Mouse (Mus musculus) liver, embryonic 14.5 days (tissue): Measurements from ENCODE around the gene Gadl1. TPM values are rescaled to one million over a fixed set of nuclear protein-coding genes. Genes with fewer than 3 reads are reported as not detected.

ENCODE experiments used
- ATAC-seq: fragments of 200-750 bp; cut with Nextera tagmentation; 2 replicates; pipeline ENCODE4 v1.8.0; 2017; ENCODE audit warnings: moderate number of reproducible peaks, mild to moderate bottlenecking, moderate library complexity; ENCODE audit not compliant: insufficient read depth
- DNase-seq, 3 experiments: peaks; one replicate each; pipeline ENCODE4 v3.0.0-alpha.2; 2012 to 2013; ENCODE audit warnings: low read depth in 3 of 3, low spot score in 3 of 3
- H3K27ac ChIP-seq: fragments of 300-500 bp; sonication (generic); 2 replicates; pipeline ENCODE4 v1.5.1; 2014; ENCODE audit warnings: moderate library complexity, mild to moderate bottlenecking, control low read depth, inconsistent platforms
- H3K27me3 ChIP-seq: fragments of 300-500 bp; sonication (generic); 2 replicates; pipeline ENCODE4 v1.6.1; 2014; ENCODE audit warnings: mild to moderate bottlenecking, low read length, moderate library complexity; ENCODE audit not compliant: control insufficient read depth, insufficient read depth
- H3K36me3 ChIP-seq: fragments of 300-500 bp; sonication (generic); replicated peaks from 2 replicates; pipeline ENCODE4 v1.6.1; 2014; ENCODE audit warnings: low read depth; ENCODE audit not compliant: control insufficient read depth, insufficient read depth
- H3K4me1 ChIP-seq, 2 experiments: fragments of 200-500 bp in 1 of 2; fragments of 300-500 bp in 1 of 2; sonication (generic) in 1 of 2; replicated peaks; 2 replicates each; pipeline ENCODE4 v1.6.1; 2012 to 2014; ENCODE audit warnings: antibody characterized with exemption in 1 of 2, inconsistent platforms in 1 of 2, low read length in 1 of 2; ENCODE audit not compliant: control insufficient read depth in 2 of 2, insufficient read depth in 2 of 2
- H3K4me2 ChIP-seq: fragments of 300-500 bp; sonication (generic); 2 replicates; pipeline ENCODE4 v1.6.1; 2014; ENCODE audit warnings: low read depth, mild to moderate bottlenecking, control low read depth, moderate library complexity
- H3K4me3 ChIP-seq, 2 experiments: fragments of 200-500 bp in 1 of 2; fragments of 300-500 bp in 1 of 2; sonication (generic) in 1 of 2; 2 replicates each; pipeline ENCODE4 v1.5.1; 2012 to 2014; ENCODE audit warnings: low read depth in 2 of 2, low read length in 2 of 2, mild to moderate bottlenecking in 2 of 2, control low read depth in 1 of 2, inconsistent platforms in 1 of 2, moderate library complexity in 1 of 2; ENCODE audit not compliant: insufficient read depth in 1 of 2
- H3K9ac ChIP-seq: fragments of 300-500 bp; sonication (generic); replicated peaks from 2 replicates; pipeline ENCODE4 v1.6.1; 2014; ENCODE audit warnings: mild to moderate bottlenecking, control low read depth, moderate library complexity
- H3K9me3 ChIP-seq: fragments of 300-500 bp; sonication (generic); 2 replicates; pipeline ENCODE4 v1.6.1; 2016; ENCODE audit warnings: low read length, mixed read lengths; ENCODE audit not compliant: control insufficient read depth
- CTCF ChIP-seq: IDR thresholded peaks from 2 replicates; pipeline ENCODE4 v1.5.1; 2016; ENCODE audit warnings: antibody characterized with exemption, low read depth, control low read depth
- EP300 ChIP-seq: IDR thresholded peaks from 2 replicates; pipeline ENCODE4 v1.6.1; 2016; ENCODE audit warnings: antibody characterized with exemption, low read depth
- WGBS: fragments of 180-500 bp; shearing (Covaris S2); extraction: QIAGEN DNeasy Blood & Tissue Kit; methylation state at CpG from one replicate; pipeline ENCODE4 v1.1.7; 2014; ENCODE audit not compliant: insufficient replicate concordance; 5-methylcytosine and 5-hydroxymethylcytosine counted together
- polyA plus RNA-seq, 2 experiments: library from polyadenylated mRNA; depleted of rRNA in 1 of 2; stranded (reverse) in 1 of 2; unstranded in 1 of 2; fragments of >200 nt; fragmentation: Nextera tagmentation in 1 of 2; extraction: Ambion mirVana in 1 of 2; gene quantifications; 2 replicates each; pipeline versions ENCODE4 v1.2.1 to v1.2.3; 2012 to 2014

Gene Gadl1
- polyA plus RNA-seq, 2 experiments, result 0.23 TPM; not detected in 1

DNA sequence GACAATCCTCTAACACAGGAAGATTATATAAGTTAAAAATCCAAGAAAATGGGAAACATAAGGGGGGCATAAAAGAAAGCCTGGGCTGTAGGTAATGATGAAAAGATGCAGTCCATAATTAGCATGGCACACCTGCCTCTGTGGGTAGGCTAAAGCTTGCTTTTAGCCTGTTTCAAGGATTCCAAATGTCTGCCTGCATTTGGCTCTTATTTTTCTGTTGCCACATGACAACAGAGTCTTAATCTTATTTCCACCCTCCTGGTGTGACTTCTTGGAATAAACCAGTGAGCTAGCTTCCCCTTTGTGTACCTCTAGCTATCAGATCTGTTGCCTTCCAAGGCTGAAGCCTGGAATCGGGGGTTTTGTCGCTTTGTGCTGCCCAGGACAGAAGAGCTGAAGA is 69.2 kb downstream of the Gadl1 start:
- Histone ChIP-seq H3K9ac (no peak overlapping the region), H3K4me2 (no peak overlapping the region), H3K36me3 (no peaks in the 10 kb centered on the region), H3K4me3 (no peak overlapping the region), H3K9me3 (no peaks in the 10 kb centered on the region), H3K27me3 (no peaks in the 10 kb centered on the region), H3K4me1 (no peaks in the 10 kb centered on the region), H3K27ac (no peak overlapping the region)
- ATAC-seq, result no peak
- 40% methylated on average over 2 of the region's 2 CpGs for WGBS
- no peak for TF ChIP-seq CTCF
- no peak for TF ChIP-seq EP300
- no peak for DNase-seq

DNA sequence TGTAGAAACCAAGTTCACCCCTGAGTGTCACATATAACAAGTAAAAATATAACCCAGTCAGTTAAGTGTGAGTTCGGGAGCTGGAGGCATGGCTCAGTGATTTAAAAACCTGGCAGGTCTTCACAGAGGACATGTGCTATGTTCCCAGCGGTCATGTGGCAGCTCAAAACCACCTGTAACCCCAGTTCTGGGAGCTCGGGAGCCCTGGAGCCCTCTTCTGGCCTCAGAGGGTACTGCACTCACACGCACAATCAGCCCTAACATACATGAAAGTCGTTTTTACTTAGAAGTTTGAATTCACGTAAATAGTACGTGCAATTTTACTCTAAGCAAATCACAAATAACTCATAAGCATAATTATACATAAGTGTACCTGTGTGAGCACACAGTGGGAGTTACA is 81.4 kb downstream of the Gadl1 start:
- H3K4me3 ChIP-seq, result no peak overlapping the region
- ATAC-seq, result no peak
- H3K9ac ChIP-seq, result no peak overlapping the region
- no peaks in the 10 kb centered on the region for H3K27me3 ChIP-seq
- no peaks in the 10 kb centered on the region for H3K9me3 ChIP-seq
- 71% methylated on average over 7 of the region's 7 CpGs for WGBS
- H3K36me3 ChIP-seq, result no peaks in the 10 kb centered on the region
- DNase-seq, result no peak
- no peak overlapping the region for H3K27ac ChIP-seq
- no peak overlapping the region for H3K4me2 ChIP-seq
- TF ChIP-seq EP300 (no peak), CTCF (peak; percentile 61)
- no peaks in the 10 kb centered on the region for H3K4me1 ChIP-seq

DNA sequence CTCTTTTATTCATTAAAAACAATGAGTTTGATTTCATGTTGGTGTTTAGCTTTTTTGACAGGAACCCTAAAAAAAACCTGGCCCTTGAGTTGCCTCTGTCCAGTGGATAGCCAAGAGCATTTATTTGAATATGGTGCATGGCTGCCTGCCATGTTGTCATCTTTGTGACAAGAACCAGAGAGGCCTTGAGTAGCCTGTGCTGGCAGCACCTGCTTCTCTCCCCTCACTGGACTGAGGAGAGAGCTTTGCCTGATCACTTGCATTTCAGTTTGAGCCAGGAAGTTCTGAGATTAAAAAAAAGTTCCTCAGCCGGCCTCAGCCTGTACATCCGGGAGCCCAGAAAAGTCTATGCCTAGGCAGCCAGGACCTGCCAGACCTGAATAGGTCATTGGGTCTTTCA is 85.5 kb downstream of the Gadl1 start:
- TF ChIP-seq EP300 (no peak), CTCF (no peak)
- H3K36me3 ChIP-seq, result no peaks in the 10 kb centered on the region
- 64% methylated on average over 2 of the region's 2 CpGs for WGBS
- H3K4me3 ChIP-seq, result no peak overlapping the region
- H3K4me2 ChIP-seq, result no peak overlapping the region
- no peaks in the 10 kb centered on the region for H3K4me1 ChIP-seq
- no peak overlapping the region for H3K9ac ChIP-seq
- ATAC-seq (no peak), DNase-seq (no peak)
- no peaks in the 10 kb centered on the region for H3K27me3 ChIP-seq
- no peaks in the 10 kb centered on the region for H3K9me3 ChIP-seq
- H3K27ac ChIP-seq, result no peak overlapping the region

DNA sequence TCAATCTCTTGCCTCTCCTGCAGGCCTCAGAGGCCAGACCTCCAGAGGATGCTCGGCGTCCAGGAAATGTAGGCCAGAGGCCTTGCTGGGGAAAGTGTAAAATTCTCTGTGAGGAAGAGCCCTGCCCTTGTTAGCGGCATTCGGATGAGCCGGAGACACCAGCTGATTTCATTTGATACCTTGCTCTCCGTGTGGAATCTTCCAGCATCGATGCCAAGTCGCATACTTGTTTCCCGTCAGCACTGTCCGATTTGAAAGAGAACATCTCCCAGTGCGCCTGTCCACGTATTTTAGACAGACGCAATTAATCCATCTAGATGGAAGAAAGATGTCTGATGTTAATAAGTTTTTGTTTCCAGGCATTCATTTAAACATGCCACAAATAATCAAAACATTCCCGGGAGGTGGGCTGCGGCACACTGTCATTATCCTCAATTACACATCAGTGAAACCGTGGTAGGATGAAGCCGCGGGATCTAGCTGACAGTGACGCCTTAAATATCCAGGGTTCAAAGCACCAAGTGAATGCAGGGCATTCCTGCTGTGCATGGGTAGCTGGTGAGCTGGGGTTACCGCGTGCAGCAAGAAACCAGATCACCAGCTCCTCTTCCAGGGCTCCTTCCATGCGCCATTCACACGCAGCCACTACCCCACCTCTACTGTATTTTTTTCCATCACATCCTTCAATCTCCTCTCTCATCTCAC is 86.8 kb downstream of the Gadl1 start:
- no peaks in the 10 kb centered on the region for H3K36me3 ChIP-seq
- ATAC-seq (no peak), DNase-seq (no peak)
- H3K27ac ChIP-seq, result no peak overlapping the region
- H3K4me3 ChIP-seq, result no peak overlapping the region
- no peak overlapping the region for H3K9ac ChIP-seq
- no peak overlapping the region for H3K4me2 ChIP-seq
- TF ChIP-seq EP300 (no peak), CTCF (no peak)
- H3K9me3 ChIP-seq, result no peaks in the 10 kb centered on the region
- no peaks in the 10 kb centered on the region for H3K4me1 ChIP-seq
- 78% methylated on average over 23 of the region's 23 CpGs for WGBS
- no peaks in the 10 kb centered on the region for H3K27me3 ChIP-seq

DNA sequence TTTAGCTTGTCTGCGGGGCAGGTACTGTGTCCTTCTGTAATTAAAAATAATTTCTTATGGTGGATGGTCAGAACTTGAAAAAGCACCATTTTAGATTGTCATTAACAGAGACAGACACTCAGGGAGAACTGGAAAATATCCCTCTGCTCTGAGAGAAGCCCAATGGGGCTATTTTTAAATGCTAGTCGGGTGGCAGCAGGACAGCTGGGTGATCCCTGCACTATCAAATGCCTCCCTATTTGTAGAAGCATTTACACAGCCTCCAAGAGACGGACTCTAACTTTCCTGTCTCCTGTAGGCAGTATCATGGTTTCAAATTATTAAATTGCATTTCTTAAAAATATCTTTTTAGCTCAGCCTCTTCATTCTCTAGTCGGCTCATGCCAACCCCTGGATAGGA is 89.1 kb downstream of the Gadl1 start:
- H3K4me2 ChIP-seq, result no peak overlapping the region
- no peak overlapping the region for H3K27ac ChIP-seq
- no peaks in the 10 kb centered on the region for H3K36me3 ChIP-seq
- no peak overlapping the region for H3K9ac ChIP-seq
- H3K4me1 ChIP-seq, result no peaks in the 10 kb centered on the region
- no peak for ATAC-seq
- WGBS, result 51% methylated on average over 4 of the region's 4 CpGs
- no peaks in the 10 kb centered on the region for H3K9me3 ChIP-seq
- no peak for TF ChIP-seq EP300
- no peak for TF ChIP-seq CTCF
- DNase-seq, result no peak
- H3K4me3 ChIP-seq, result no peak overlapping the region
- no peaks in the 10 kb centered on the region for H3K27me3 ChIP-seq
